Mouse (Mus musculus) adrenal gland, postnatal 25 days (tissue): ENCODE results near the gene Tdrkh. TPM values are rescaled to one million over a fixed set of nuclear protein-coding genes. Genes with fewer than 3 reads are reported as not detected.

Source experiments
- total RNA-seq: library from RNA; stranded (reverse); gene quantifications from 2 replicates; pipeline ENCODE4 v1.2.3, GENCODE M21; 2021

The Tdrkh gene
- total RNA-seq, 1 experiment from 2014 or later: 10.6 TPM

Other genes starting within 250 kb of the Tdrkh start
- not detected in 2 replicates for gene Gm10696, start 235.1 kb upstream of the Tdrkh start, total RNA-seq
- gene Gm5286, start 216.6 kb upstream of the Tdrkh start, total RNA-seq: not detected in 2 replicates
- gene Gm4778, start 149.2 kb upstream of the Tdrkh start, total RNA-seq: not detected in 2 replicates
- 10.4 and 12.4 TPM in 2 replicates for gene Them4, start 103.2 kb upstream of the Tdrkh start, total RNA-seq
- not detected in 2 replicates for gene Them5, start 71.2 kb upstream of the Tdrkh start, total RNA-seq
- gene C2cd4d, start 50.8 kb upstream of the Tdrkh start, total RNA-seq: 0.49 TPM in 1 of 2 replicates, not detected in the other
- gene Rorc, start 40.5 kb upstream of the Tdrkh start, total RNA-seq: 13.9 and 19.0 TPM in 2 replicates
- 0.76 and 0.90 TPM in 2 replicates for gene Lingo4, start 14.8 kb upstream of the Tdrkh start, total RNA-seq
- gene Mrpl9, start 30.0 kb downstream of the Tdrkh start, total RNA-seq: 69.6 and 71.6 TPM in 2 replicates
- not detected in 2 replicates for gene Oaz3, start 30.6 kb downstream of the Tdrkh start, total RNA-seq
- 17.7 and 28.0 TPM in 2 replicates for gene Celf3, start 65.0 kb downstream of the Tdrkh start, total RNA-seq
- gene Riiad1, start 67.1 kb downstream of the Tdrkh start, total RNA-seq: 2.2 and 4.0 TPM in 2 replicates
- gene Snx27, start 169.4 kb downstream of the Tdrkh start, total RNA-seq: 38.0 and 46.1 TPM in 2 replicates
- not detected in 2 replicates for gene Gm10972, start 229.8 kb downstream of the Tdrkh start, total RNA-seq
- 11.6 and 12.6 TPM in 2 replicates for gene Tuft1, start 245.6 kb downstream of the Tdrkh start, total RNA-seq